Mouse (Mus musculus) G1E-ER4 (cell line): ENCODE results near the gene Gm47841. TPM values are rescaled to one million over a fixed set of nuclear protein-coding genes. Genes with fewer than 3 reads are reported as not detected.

Experiments
- GATA1 ChIP-seq: IDR thresholded peaks from one replicate; pipeline ENCODE4 v1.8.0; 2012; ENCODE audit warnings: low read length, inconsistent platforms
- polyA plus RNA-seq: library from polyadenylated mRNA; stranded (reverse); fragments of >175 nt; gene quantifications from 2 replicates; pipeline ENCODE4 v1.2.3, GENCODE M21; 2012

Gm47841 gene
- polyA plus RNA-seq, 1 experiment = not detected

DNA sequence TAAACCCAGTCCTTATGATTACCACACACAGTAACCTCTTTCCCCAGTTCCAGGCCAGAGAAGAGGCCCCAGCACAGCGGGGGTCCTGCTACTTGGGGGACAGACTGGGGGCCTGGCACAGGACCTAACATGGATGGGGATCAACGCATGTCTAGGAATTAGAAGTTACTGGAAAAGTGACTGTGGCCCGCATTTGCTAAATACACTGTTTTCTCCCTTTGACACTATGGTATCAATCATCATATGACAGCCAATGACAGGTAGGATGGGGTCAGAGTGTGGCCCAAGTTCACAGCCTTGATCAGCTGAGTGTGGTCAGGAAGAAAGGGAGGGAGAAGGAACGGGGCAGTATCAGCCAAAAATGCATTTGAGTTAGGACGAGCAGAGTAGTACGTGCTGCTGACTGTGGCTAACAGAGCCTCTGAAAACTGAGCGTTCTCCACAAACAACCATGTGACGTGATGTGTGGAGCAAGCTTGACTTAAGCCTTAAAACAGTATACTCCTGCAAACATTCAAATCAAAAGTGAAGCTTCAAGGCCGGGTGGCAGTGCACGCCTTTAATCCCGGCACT lies 13.2 kb upstream of the Gm47841 start:
- no peak for TF ChIP-seq GATA1

- TF ChIP-seq GATA1 = no peak
These were observed 12.5 kb upstream of the Gm47841 start for GRCm38 (mm10) chr15:101059570-101060279.

- no peak for TF ChIP-seq GATA1
These were observed 9.0 kb upstream of the Gm47841 start for GRCm38 (mm10) chr15:101056225-101056624.

- no peak for TF ChIP-seq GATA1
These were observed 7.3 kb upstream of the Gm47841 start for GRCm38 (mm10) chr15:101054541-101054940.

- TF ChIP-seq GATA1 = no peak
These were observed 6.7 kb upstream of the Gm47841 start for GRCm38 (mm10) chr15:101053832-101054459.

GRCm38 (mm10) chr15:101052560-101053501 lies 5.6 kb upstream of the Gm47841 start:
- TF ChIP-seq GATA1 = no peak

DNA sequence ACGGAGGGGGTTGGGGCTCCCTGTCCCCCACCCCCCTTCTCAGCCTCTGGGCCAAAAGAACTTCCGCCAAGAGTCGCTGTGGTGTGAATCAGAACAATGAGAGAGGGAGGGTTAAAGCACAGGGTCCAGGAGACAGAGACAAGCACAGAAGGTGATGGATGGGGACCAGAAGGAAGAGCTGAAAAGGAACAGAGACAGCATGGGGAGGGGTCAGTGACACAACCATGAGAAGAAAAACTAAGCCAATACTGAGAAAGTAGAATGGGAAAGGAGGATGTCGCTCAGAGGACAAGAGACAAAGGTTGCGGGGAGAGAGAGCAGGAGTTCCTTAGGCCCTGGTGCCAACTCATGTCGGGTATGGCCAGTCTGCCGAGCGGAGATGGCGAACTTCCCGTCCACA lies 4.7 kb upstream of the Gm47841 start:
- TF ChIP-seq GATA1 = no peak

- TF ChIP-seq GATA1 = no peak
These were observed 1.2 kb upstream of the Gm47841 start for GRCm38 (mm10) chr15:101048338-101048896.

DNA sequence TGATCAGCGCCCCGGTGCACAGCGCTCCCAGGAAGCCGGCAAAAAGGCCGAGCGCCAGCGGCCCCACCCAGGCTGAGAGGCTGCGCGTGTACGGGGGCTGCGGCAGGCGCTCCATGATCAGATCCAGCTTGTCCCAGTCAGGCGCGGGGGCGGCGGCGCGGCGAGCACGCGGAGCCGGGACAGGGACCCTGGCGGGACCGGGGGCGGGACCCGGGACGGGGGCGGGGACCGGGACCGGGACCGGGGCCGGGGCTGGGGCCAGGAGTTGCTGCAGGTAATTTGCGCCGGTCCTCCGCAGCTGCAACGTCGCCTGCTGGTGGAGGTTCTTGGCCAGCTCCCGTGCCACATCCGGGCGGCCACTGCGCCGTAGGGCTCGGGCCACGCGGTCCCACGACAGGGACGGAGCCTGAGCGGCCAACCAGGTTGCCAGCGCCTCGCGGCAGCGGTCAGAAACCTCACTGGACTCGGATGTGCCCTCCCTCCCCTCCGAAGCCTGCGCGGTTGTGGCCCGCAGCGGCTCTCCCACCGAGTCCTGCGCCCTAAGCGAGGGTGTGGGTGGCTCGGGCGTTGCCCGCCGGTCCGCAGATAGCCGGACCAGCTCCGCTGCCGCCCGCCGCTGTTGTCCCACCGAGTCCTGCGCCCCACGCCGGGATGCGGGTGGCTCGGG lies 537 bp downstream of the Gm47841 start:
- TF ChIP-seq GATA1 = no peak

GRCm38 (mm10) chr15:101046039-101046526 lies 1.1 kb downstream of the Gm47841 start:
- TF ChIP-seq GATA1 = no peak

DNA sequence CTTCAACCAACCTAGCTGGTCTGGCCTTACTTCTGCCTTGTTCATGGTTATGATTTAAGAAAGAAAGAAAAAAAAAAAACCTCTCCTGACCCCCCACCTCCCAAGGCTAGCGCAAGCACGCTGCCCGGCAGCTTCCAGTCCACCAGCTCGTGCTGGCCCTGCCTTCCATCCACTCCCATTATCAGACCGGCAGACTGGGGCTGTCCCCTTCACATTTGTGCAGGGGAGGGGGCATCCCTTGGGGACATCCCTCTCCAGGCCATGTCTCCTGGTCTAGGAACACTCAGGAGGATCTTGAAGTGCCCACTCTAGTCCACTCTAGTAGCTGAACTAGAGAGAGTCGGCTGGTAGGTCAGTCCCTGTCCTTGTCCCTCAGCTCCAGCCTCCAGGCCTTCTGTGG lies 2.7 kb downstream of the Gm47841 start:
- no peak for TF ChIP-seq GATA1

GRCm38 (mm10) chr15:101042613-101043012 lies 4.6 kb downstream of the Gm47841 start:
- no peak for TF ChIP-seq GATA1

DNA sequence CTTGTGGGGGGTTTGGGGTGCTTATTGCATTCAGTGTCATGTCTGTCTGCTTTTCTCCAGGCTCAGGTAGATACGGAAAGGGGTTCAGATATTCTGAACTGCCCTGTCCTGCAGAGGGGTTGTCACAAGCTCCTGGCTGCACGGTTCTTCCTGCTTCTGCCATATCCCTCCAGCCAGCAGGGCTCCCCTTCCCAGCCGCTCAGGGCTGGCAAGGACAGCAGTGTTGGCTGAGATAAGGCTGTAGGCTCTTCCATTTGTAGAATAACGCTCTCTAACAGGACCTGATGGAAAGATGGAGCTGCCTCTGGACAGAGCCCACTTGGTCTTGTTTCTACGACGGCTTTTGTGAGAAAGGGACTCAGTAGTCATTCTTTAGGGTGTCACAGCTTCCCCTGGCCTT lies 5.2 kb downstream of the Gm47841 start:
- TF ChIP-seq GATA1 = no peak

DNA sequence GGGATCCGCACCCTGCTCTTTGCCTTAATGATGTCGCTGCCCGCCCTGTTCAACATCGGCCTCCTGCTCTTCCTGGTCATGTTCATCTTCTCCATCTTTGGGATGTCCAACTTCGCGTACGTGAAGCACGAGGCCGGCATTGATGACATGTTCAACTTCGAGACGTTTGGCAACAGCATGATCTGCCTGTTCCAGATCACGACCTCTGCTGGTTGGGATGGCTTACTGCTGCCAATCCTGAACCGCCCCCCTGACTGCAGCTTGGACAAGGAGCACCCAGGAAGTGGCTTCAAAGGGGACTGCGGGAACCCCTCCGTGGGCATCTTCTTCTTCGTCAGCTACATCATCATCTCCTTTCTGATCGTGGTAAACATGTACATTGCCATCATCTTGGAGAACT lies 7.5 kb downstream of the Gm47841 start:
- no peak for TF ChIP-seq GATA1

DNA sequence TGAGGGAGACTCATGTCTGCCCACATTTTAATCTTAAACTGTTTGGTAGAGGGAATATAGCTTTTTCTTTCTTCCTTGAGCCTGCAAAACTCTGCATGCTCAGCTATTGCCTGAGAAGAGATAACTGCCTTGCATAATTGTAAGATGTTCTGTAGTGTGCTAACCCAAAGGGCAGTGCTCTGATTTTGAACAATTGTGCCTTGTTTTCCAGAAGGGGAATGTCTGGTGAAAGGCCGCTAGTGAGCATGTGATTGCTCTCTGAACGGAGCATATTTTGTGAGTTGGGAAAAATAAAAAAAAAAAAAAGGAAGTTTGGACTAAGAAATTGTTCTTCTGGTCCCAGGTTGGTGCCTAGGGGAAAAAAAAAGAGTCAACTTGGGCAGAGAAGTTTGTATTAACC lies 18.2 kb downstream of the Gm47841 start:
- no peak for TF ChIP-seq GATA1
